Mouse (Mus musculus) common myeloid progenitor, adult 5-6 weeks (primary cell): ENCODE data around the gene Apoh. TPM values are rescaled to one million over a fixed set of nuclear protein-coding genes. Genes with fewer than 3 reads are reported as not detected.
A peak's percentile ranks its signal among the peaks of the same experiment; 100 is the strongest.

Experiments used
- ATAC-seq: replicated peaks from 2 replicates; pipeline ENCODE4 v1.8.0; 2016; ENCODE audit warnings: low read depth, mild to moderate bottlenecking, moderate TSS enrichment, inconsistent platforms; ENCODE audit not compliant: poor library complexity, severe bottlenecking
- total RNA-seq: library from RNA; stranded (forward); fragments of 200-1000, 187-1606 nt; gene quantifications from 2 replicates; pipeline ENCODE4 v1.2.3, GENCODE M21; 2017

Apoh gene
- total RNA-seq, 1 experiment from 2014 or later: not detected

DNA sequence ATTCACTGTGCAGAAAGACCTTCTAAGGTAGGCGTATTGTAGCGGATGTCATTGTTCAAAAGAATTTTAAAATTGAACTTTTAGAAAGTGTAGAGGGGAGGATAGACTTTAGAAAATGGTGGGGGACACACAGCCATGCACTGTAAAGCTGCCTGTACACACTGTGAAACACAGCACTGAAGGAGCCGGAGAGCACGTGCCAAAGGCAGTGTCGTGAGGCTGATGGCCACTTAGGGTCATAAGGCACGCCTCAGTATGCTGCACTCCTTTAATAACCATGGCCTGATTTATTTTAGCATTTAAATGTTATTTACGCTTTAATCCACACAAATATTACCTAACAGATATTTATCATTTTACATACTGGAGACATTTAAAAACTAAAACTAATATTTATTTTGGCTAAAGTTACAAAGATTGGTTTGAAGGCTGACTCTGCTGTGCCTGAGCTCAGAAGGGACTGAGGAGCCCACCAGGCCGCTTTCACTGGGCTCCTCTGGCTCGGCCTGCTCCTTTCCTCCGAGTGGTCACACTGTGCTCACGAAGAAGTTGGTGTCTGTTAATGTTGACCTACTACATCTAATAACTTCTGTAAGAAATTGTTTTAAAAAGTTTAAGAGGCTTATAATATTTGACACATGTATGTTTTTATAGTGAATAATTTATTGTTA, 100.9 kb downstream of the Apoh start:
- no peak for ATAC-seq

DNA sequence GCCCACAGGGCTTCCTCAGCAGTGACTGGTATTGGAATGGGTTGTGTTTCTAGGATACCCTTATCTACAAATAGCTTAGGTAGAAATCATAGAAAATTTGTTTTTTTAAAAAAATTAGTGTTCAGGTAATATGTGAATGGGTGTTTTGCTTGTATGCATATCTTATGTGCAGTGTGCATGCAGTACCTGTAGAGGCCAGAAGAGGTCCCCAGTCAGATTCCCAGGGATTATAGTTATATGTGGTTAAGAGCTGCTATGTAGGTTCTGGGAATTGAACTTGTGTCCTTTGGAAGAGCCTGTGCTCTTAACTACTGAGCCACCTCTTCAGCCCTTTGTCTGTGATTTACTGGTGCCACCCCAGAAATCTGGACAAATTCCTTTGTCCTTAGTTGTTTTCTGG, 104.0 kb downstream of the Apoh start:
- peak; percentile 58; the same call in 1 of the 2 replicates for ATAC-seq

DNA sequence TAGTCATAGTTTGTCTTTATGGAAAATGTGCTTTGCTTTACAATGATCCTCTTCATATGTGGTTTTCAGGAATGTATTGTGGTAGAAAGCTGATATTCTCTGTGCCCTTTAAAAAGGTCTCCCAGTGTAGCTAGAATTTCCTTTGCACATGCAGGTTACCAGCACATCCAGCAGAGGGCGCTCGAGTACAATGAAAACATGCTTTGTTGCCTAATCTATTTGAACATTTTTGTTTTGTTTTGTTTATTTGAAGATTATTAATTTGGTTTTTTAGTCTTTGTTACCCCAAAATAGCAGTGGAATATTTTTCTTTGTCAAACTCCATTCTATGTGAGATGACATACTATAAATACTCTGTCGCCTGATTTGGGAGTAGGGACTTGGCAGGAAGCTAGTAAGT, 106.7 kb downstream of the Apoh start:
- ATAC-seq: peak; percentile 62; the same call in 1 of the 2 replicates

GRCm38 (mm10) chr11:108459599-108459998, 116.4 kb downstream of the Apoh start:
- no peak for ATAC-seq

Other genes starting within 250 kb of the Apoh start
- gene Prkca, start 574 bp downstream of the Apoh start, total RNA-seq: 7.6 and 15.6 TPM in 2 replicates
- 2.3 and 2.7 TPM in 2 replicates for gene Cep112, start 81.8 kb downstream of the Apoh start, total RNA-seq